Mouse (Mus musculus): ENCODE results near the gene Rbfox3. TPM values are rescaled to one million over a fixed set of nuclear protein-coding genes. Genes with fewer than 3 reads are reported as not detected.

Gene Rbfox3
- polyA plus RNA-seq, 1 experiment from 2014 or later = 3.9 TPM

DNA sequence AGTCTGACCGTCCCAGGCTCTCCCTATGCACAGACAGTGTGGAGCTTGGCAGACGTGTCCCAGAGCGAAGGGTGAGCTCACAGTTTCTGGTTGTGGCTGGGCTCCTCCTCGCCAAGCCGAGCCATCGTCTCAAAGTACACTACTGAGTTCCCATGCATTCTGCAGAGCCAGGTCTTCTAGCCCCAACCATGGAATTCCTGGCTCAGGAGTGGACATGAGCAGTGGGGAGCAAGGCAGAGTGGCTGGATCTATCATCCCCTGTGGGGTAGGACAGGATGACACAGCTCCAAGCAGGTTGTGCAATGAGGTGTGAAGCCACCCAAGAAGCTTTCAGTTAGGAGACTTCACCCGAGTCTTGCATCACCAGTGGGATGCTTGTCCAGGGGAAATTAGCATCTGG lies 338.4 kb downstream of the Rbfox3 start:
- Histone ChIP-seq H3K4me2 (replicated peaks) (no peak overlapping the region), H3K36me3 (no peaks in the 10 kb centered on the region), H3K4me3 (no peak overlapping the region), H3K4me1 (peaks cover 10% of the 10 kb centered on the region; the same call in 1 of the 2 replicates), H3K27me3 (peaks cover 79% of the 10 kb centered on the region), H3K27ac (no peak overlapping the region), H3K9me3 (no peaks in the 10 kb centered on the region), H3K9ac (no peak overlapping the region)
- ATAC-seq (ENCODE audit: insufficient number of reproducible peaks, insufficient read depth, low FRiP score, low TSS enrichment) = no peak
- 68% methylated on average over 7 of the region's 7 CpGs for WGBS

DNA sequence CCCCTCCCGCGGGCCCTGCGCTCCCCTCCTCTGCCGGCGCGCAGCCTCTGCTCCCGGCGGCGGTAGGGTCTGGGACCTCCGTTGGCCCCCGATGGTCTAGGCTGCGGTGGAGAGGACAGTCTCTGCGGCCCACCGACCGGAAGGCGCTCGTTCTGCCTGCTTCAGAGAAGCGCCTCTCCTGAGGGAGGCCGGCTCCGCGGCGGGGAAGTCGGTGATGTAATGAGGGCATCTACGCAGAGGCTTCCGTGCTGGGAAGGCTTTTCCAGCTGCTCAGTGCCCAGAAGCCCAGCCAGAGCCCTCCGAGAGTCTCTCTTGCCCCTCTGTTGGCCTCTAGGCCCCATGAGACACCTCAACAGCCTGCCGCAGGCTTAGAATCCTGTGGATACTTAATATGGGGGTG lies 341.2 kb downstream of the Rbfox3 start:
- Histone ChIP-seq H3K27ac (no peak overlapping the region), H3K4me3 (peak overlapping the region; percentile 32), H3K27me3 (peaks cover 80% of the 10 kb centered on the region), H3K9me3 (no peaks in the 10 kb centered on the region), H3K9ac (no peak overlapping the region), H3K4me2 (replicated peaks) (peak overlapping the region; percentile 53), H3K36me3 (no peaks in the 10 kb centered on the region), H3K4me1 (peaks cover 10% of the 10 kb centered on the region; the same call in 1 of the 2 replicates)
- WGBS = under 1% methylated on average over 27 of the region's 27 CpGs
- no peak for ATAC-seq (ENCODE audit: insufficient number of reproducible peaks, insufficient read depth, low FRiP score, low TSS enrichment)

DNA sequence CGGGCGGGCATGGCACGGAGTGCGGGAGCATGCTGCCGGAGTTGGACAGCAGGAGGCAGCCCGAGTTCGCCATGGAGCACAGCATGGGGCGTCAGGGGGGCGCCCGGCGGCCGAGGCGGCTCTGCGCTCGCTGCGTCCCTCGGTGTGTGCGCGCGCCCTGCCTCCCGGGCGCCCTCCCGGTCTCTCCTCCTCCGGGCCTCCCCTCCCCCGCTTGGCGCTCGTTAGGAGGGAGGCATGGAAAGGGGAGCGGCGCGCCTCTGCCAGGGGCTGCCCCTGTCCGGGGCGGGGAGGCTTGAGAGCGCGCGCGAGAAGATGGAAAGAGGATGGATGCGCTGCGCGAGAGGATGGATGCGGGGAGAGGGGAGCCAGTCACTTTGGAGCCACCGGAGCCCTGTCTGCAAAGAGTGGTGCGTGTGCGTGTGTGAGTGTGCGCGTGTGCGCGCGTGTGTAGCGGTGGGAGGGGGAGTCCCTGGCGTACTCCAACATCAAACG lies 341.8 kb downstream of the Rbfox3 start:
- peaks cover 80% of the 10 kb centered on the region for H3K27me3 ChIP-seq
- peak overlapping the region; percentile 53 for H3K4me2 ChIP-seq (replicated peaks)
- H3K4me3 ChIP-seq = peak overlapping the region; percentile 32
- no peak overlapping the region for H3K27ac ChIP-seq
- no peak overlapping the region for H3K9ac ChIP-seq
- no peaks in the 10 kb centered on the region for H3K36me3 ChIP-seq
- no peak for ATAC-seq (ENCODE audit: insufficient number of reproducible peaks, insufficient read depth, low FRiP score, low TSS enrichment)
- WGBS = under 1% methylated on average over 42 of the region's 51 CpGs
- H3K4me1 ChIP-seq = peaks cover 10% of the 10 kb centered on the region; the same call in 1 of the 2 replicates
- H3K9me3 ChIP-seq = no peaks in the 10 kb centered on the region

DNA sequence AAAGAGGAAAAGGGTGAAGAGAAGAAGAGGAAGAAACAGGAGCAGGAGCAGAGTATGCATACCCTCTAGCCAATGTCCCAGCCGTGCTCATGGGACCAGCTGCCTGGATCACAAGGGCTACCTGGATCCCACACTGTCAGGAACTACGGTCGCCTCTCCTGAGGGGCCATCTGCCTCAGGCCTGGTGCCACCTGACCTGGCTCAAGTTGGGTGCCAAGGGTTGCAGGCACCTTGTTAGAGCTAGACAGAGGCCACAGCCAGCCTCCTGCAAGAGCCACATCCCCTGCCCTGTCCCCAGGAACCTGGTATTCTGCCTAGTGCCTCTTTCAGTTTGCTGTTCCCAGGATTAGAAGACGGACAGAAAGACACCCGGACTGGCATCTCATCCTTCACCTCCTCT lies 347.5 kb downstream of the Rbfox3 start:
- Histone ChIP-seq H3K4me3 (no peak overlapping the region), H3K27me3 (peaks cover 28% of the 10 kb centered on the region), H3K9me3 (no peaks in the 10 kb centered on the region), H3K9ac (no peak overlapping the region; the same call in 1 of the 2 replicates), H3K4me1 (no peaks in the 10 kb centered on the region), H3K27ac (no peak overlapping the region), H3K4me2 (replicated peaks) (no peak overlapping the region), H3K36me3 (no peaks in the 10 kb centered on the region)
- no peak for ATAC-seq (ENCODE audit: insufficient number of reproducible peaks, insufficient read depth, low FRiP score, low TSS enrichment)
- WGBS = 83% methylated on average over 5 of the region's 5 CpGs

DNA sequence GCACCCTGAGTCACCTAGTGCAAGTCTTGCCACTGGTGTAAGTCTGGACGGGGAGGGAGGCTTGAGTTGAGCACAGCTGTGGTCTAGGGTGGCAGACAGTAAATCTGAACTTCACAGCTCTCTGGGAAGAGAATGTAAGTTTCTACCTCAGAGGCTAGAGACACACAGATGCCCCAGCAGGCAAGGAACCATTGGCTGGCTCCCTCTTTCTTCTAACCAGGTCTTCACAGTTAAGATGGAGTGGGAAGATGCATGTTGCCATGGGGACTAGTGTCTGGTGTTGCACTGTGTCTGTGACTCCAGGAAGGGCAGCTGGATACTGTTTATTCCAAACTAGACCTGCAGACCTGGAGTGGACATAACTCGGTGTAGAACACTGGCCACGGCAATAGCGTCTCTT lies 348.6 kb downstream of the Rbfox3 start:
- Histone ChIP-seq H3K36me3 (no peaks in the 10 kb centered on the region), H3K27ac (no peak overlapping the region), H3K9ac (no peak overlapping the region), H3K4me1 (no peaks in the 10 kb centered on the region), H3K27me3 (peaks cover 17% of the 10 kb centered on the region), H3K4me3 (no peak overlapping the region), H3K4me2 (replicated peaks) (no peak overlapping the region), H3K9me3 (no peaks in the 10 kb centered on the region)
- no peak for ATAC-seq (ENCODE audit: insufficient number of reproducible peaks, insufficient read depth, low FRiP score, low TSS enrichment)
- 86% methylated on average over 4 of the region's 4 CpGs for WGBS

DNA sequence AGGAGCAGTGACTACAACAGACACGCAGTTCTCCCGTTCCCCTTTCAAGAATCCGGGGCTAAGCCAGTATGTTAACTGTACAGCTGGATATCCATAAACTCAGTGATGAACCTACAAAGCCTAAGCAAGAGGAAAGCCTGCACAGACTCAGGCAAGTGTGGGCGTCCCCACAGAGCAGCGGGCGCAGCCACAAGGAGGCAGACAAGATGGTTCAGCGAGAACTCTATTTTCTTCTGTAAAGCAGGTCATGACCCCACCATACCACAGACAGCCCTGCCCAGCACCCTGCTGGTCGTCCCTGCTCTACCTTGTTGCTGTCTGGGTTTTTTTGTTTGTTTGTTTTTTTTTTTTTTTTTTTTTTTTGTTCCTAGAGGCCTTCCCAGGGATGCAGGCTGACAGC lies 353.2 kb downstream of the Rbfox3 start:
- H3K4me1 ChIP-seq = no peaks in the 10 kb centered on the region
- no peak for ATAC-seq (ENCODE audit: insufficient number of reproducible peaks, insufficient read depth, low FRiP score, low TSS enrichment)

DNA sequence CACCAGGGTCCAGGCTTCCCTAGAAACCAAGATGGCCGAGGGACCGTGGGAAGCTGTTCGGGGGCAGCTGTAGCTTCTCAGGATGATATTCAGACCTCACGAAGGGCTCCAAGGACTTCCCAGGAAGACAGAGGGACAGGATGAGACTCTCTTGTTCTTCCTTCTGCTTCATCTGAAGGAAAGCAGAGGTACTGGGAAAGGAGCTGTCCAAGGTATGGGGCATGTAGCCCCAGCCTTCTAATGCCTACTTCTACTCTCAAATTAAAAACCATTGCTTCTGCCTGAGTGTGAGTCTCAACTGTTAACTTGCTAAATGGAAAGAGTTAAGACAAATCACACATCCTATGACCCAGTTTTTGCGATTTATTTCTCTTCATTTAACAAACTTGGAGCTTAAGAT lies 355.8 kb downstream of the Rbfox3 start:
- 0 out of 2 replicates have a peak, but pooled peaks cover 5% of the 10 kb centered on the region for H3K4me1 ChIP-seq
- H3K4me2 ChIP-seq (replicated peaks) = no peak overlapping the region
- no peak overlapping the region for H3K9ac ChIP-seq
- H3K36me3 ChIP-seq = no peaks in the 10 kb centered on the region
- whole genome bisulfite sequencing = 56% methylated on average over 5 of the region's 5 CpGs
- ATAC-seq (ENCODE audit: insufficient number of reproducible peaks, insufficient read depth, low FRiP score, low TSS enrichment) = no peak
- H3K27ac ChIP-seq = no peak overlapping the region
- peaks cover 13% of the 10 kb centered on the region for H3K27me3 ChIP-seq
- no peaks in the 10 kb centered on the region for H3K9me3 ChIP-seq
- H3K4me3 ChIP-seq = no peak overlapping the region

More for the DNA sequence above, 353.2 kb downstream of the Rbfox3 start:
- Histone ChIP-seq H3K27me3 (peaks cover 10% of the 10 kb centered on the region), H3K4me2 (replicated peaks) (no peak overlapping the region), H3K4me3 (no peak overlapping the region), H3K27ac (no peak overlapping the region), H3K9me3 (no peaks in the 10 kb centered on the region), H3K36me3 (no peaks in the 10 kb centered on the region), H3K9ac (no peak overlapping the region)
- 67% methylated on average over 8 of the region's 8 CpGs for WGBS

DNA sequence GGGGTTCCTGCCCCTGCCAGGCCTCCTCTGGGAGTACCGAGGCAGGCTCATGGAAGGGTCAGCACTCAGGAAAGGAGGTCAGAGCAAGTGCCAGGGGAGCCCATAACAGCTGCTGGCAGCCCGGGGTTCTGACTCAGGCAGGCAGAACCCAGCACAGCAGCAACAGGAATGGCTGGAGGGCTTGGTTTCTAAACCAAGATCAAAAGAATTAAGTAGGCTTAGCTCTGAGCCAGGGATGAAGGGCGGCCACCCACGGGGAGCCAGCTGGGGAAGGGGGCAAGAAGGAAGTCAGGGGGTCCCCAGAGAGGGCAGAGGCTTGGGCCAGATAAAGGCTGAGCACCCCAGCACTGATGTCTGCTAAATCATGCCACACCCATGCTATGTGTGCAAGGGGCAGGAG lies 356.9 kb downstream of the Rbfox3 start:
- Histone ChIP-seq H3K4me3 (no peak overlapping the region), H3K4me2 (replicated peaks) (no peak overlapping the region), H3K9ac (no peak overlapping the region), H3K27ac (no peak overlapping the region), H3K27me3 (peaks cover 17% of the 10 kb centered on the region), H3K9me3 (no peaks in the 10 kb centered on the region), H3K4me1 (0 out of 2 replicates have a peak, but pooled peaks cover 5% of the 10 kb centered on the region), H3K36me3 (no peaks in the 10 kb centered on the region)
- ATAC-seq (ENCODE audit: insufficient number of reproducible peaks, insufficient read depth, low FRiP score, low TSS enrichment) = no peak
- WGBS = 7% methylated on average over 4 of the region's 4 CpGs

DNA sequence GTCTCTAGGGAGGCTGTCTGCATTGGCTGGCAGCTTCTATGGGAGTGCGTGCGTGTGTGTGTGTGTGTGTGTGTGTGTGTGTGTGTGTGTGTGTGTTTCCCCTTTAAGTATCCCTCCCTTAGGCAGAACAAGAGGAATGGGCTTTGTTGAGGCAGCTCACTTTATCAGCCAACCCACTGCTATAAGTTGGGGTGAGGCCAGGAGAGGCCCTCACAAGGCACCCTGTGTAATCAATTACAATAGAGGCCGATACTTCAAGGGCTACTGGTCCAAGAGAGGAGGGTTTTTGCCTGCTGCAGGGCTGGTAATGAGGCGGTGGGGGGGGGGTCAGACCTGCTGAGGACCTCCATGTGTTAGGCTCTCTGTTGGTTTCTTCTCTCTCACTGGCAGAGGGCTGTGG lies 357.5 kb downstream of the Rbfox3 start:
- no peaks in the 10 kb centered on the region for H3K9me3 ChIP-seq
- no peak overlapping the region for H3K4me2 ChIP-seq (replicated peaks)
- WGBS = 25% methylated on average over 4 of the region's 4 CpGs
- H3K9ac ChIP-seq = no peak overlapping the region
- no peak for ATAC-seq (ENCODE audit: insufficient number of reproducible peaks, insufficient read depth, low FRiP score, low TSS enrichment)
- H3K4me1 ChIP-seq = 0 out of 2 replicates have a peak, but pooled peaks cover 5% of the 10 kb centered on the region
- H3K27ac ChIP-seq = no peak overlapping the region
- H3K36me3 ChIP-seq = no peaks in the 10 kb centered on the region
- H3K4me3 ChIP-seq = no peak overlapping the region
- H3K27me3 ChIP-seq = peaks cover 17% of the 10 kb centered on the region

DNA sequence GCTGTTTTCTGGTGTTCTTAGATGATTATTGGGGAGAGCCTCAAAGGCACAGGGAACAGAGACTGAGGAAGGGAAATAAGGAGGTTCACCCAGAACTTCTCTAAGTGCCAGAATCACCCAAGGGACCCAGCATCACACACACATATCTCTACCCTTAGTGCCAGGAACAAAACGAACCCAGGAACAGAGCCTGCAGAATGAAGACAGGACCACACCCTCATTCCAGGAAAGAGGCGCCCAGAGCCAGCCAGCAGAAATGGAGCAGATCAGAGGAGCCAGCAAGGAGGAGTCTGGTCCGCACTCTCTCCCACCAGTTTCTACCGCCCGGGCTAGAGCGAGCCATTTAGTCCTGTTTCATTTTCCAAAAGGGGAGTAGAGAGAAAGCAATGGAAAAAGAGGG lies 358.4 kb downstream of the Rbfox3 start:
- no peak for ATAC-seq (ENCODE audit: insufficient number of reproducible peaks, insufficient read depth, low FRiP score, low TSS enrichment)
- Histone ChIP-seq H3K36me3 (no peaks in the 10 kb centered on the region), H3K27ac (no peak overlapping the region), H3K4me1 (0 out of 2 replicates have a peak, but pooled peaks cover 5% of the 10 kb centered on the region), H3K27me3 (peaks cover 17% of the 10 kb centered on the region), H3K9me3 (no peaks in the 10 kb centered on the region), H3K4me3 (no peak overlapping the region), H3K4me2 (replicated peaks) (no peak overlapping the region), H3K9ac (no peak overlapping the region)
- 35% methylated on average over 6 of the region's 6 CpGs for WGBS

DNA sequence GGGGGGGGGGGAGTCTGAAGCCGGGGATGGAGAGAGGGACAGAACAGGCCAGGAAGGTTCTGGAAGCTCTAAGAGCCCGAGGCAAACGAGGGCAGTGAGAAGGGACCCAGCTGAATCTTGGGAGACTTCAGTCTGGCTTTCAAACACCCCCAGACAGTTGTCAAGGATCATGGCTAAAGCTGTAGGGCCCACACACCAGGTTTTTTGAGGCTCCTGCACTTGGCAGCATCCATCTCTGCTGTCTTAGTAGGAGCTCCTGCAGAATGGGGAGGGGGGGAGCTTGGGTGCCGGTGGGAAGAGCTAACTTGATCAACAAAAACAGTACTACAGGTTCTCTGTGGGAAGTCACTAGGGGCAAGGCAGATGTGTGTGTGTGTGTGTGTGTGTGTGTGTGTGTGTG lies 358.9 kb downstream of the Rbfox3 start:
- no peak for ATAC-seq (ENCODE audit: insufficient number of reproducible peaks, insufficient read depth, low FRiP score, low TSS enrichment)
- no peak overlapping the region for H3K27ac ChIP-seq
- no peaks in the 10 kb centered on the region for H3K36me3 ChIP-seq
- no peak overlapping the region for H3K4me3 ChIP-seq
- H3K27me3 ChIP-seq = peaks cover 17% of the 10 kb centered on the region
- WGBS = 49% methylated on average over 4 of the region's 4 CpGs
- H3K4me2 ChIP-seq (replicated peaks) = no peak overlapping the region
- no peak overlapping the region for H3K9ac ChIP-seq
- H3K9me3 ChIP-seq = no peaks in the 10 kb centered on the region
- 0 out of 2 replicates have a peak, but pooled peaks cover 5% of the 10 kb centered on the region for H3K4me1 ChIP-seq

DNA sequence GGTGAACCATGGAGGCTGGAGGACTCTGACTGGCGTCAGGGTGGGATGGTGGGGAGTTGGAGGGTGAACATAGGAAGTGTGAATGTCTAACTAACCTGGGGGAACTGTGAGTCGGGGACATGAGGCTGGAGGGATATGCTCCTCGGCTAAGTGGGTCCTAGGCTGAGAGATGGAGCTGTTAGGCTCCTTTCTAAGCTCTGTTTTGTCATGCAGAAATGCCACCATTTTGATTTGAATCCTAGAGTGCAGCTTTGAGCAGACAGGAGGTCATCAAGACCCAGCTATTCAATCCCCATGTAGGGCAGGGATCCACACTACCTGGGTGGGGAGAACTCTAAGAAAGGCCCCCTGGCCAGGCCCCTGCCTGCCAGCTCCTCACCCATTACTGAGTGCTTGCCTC lies 359.7 kb downstream of the Rbfox3 start:
- Histone ChIP-seq H3K9me3 (no peaks in the 10 kb centered on the region), H3K27ac (no peak overlapping the region), H3K27me3 (peaks cover 17% of the 10 kb centered on the region), H3K4me2 (replicated peaks) (no peak overlapping the region), H3K9ac (no peak overlapping the region), H3K4me3 (no peak overlapping the region), H3K36me3 (no peaks in the 10 kb centered on the region), H3K4me1 (0 out of 2 replicates have a peak, but pooled peaks cover 5% of the 10 kb centered on the region)
- 47% methylated on average over 3 of the region's 3 CpGs for WGBS
- no peak for ATAC-seq (ENCODE audit: insufficient number of reproducible peaks, insufficient read depth, low FRiP score, low TSS enrichment)
